Mouse (Mus musculus) cerebellum, adult 2 months (tissue): ENCODE measurements around the gene Mast1. TPM values are rescaled to one million over a fixed set of nuclear protein-coding genes. Genes with fewer than 3 reads are reported as not detected.
A peak's percentile ranks its signal among the peaks of the same experiment; 100 is the strongest.

Experiments
- DNase-seq, 2 experiments: peaks; one replicate each; pipeline ENCODE4 v3.0.0; 2021
- H3K27ac ChIP-seq: fragments of 200-500 bp; 2 replicates; pipeline ENCODE4 v1.5.1; 2012; ENCODE audit warnings: low read length, control low read depth, inconsistent platforms; ENCODE audit not compliant: insufficient read depth
- H3K27me3 ChIP-seq: fragments of 200-500 bp; 2 replicates; pipeline ENCODE4 v1.6.1; 2012; ENCODE audit warnings: inconsistent platforms, mild to moderate bottlenecking, low read length, moderate library complexity; ENCODE audit not compliant: control insufficient read depth, insufficient read depth
- H3K4me1 ChIP-seq: fragments of 200-500 bp; 2 replicates; pipeline ENCODE4 v1.6.1; 2011; ENCODE audit warnings: low read length; ENCODE audit not compliant: control insufficient read depth, insufficient read depth
- H3K4me3 ChIP-seq: fragments of 200-500 bp; replicated peaks from 2 replicates; pipeline ENCODE3; 2011; ENCODE audit warnings: mild to moderate bottlenecking, low read depth, low read length, control low read depth; ENCODE audit not compliant: insufficient read depth
- CTCF ChIP-seq: fragments of 200-500 bp; IDR thresholded peaks from 2 replicates; pipeline ENCODE4 v1.5.1; 2011; ENCODE audit warnings: low read depth, mild to moderate bottlenecking, control low read depth, low read length, moderate library complexity, borderline replicate concordance; ENCODE audit not compliant: insufficient read depth
- POLR2A ChIP-seq: fragments of 200-500 bp; IDR thresholded peaks from 2 replicates; pipeline ENCODE4 v1.6.1; 2011; ENCODE audit warnings: low read length, control low read depth, borderline replicate concordance; ENCODE audit not compliant: insufficient read depth
- WGBS: fragments of 180-500 bp; shearing (Covaris S2); methylation state at CpG from one replicate; pipeline ENCODE4 v1.1.7; 2018; 5-methylcytosine and 5-hydroxymethylcytosine counted together
- polyA plus RNA-seq: library from polyadenylated mRNA; depleted of rRNA; stranded (reverse); fragments of >200 nt; gene quantifications from 2 replicates; pipeline ENCODE4 v1.2.3, GENCODE M21; 2012

Gene Mast1
- polyA plus RNA-seq, 1 experiment, result 115 TPM

GRCm38 (mm10) chr8:84968650-84969049, 31.5 kb upstream of the Mast1 start:
- no peak for DNase-seq
- WGBS, result 42% methylated on average over 2 of the region's 2 CpGs
- peaks cover 5% of the 10 kb centered on the region; the same call in 1 of the 2 replicates for H3K4me1 ChIP-seq
- H3K27ac ChIP-seq, result no peak overlapping the region; the same call in 1 of the 2 replicates
- TF ChIP-seq CTCF (no peak), POLR2A (no peak)
- no peak overlapping the region for H3K4me3 ChIP-seq
- no peaks in the 10 kb centered on the region for H3K27me3 ChIP-seq

DNA sequence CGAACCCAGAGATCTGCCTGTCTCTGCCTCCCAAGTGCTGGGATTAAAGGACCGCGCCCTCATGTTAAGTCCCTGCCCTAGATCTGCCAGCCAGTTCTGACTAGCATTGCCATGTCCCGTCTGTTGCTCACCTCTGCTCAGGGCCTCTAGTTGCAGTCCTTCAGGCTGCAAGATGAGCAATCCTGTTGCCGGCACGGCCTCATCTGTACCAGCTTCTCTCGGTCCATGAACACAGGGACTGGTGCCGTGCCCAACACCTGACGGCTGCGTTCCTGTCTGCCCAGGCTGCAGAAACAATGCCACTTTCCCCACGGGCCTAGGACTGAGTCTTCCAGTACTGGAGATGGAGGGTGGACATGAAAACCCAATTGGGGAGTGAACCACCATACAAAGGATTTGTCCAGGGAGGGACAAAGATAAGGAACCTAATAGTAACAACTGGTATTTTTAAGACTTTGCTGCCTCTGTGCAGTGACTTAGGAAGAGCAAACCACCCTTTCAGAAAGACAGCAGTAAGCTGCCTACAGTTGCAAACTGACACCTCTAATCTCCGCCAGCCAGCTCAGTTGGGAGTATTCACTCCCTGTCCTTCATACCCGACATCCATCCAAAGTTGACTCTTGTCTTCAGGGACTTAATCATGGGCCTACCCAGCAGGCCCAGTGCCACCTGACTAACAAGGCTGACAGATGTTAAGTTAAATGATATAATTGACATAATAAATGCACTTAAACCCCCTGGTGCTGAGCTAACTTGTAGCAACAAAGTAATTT, 30.6 kb upstream of the Mast1 start:
- WGBS, result 90% methylated on average over 13 of the region's 13 CpGs
- H3K27me3 ChIP-seq, result no peaks in the 10 kb centered on the region
- no peak overlapping the region for H3K4me3 ChIP-seq
- TF ChIP-seq CTCF, result no peak
- no peak for TF ChIP-seq POLR2A
- no peak for DNase-seq
- H3K27ac ChIP-seq, result no peak overlapping the region
- H3K4me1 ChIP-seq, result peaks cover 5% of the 10 kb centered on the region; the same call in 1 of the 2 replicates

DNA sequence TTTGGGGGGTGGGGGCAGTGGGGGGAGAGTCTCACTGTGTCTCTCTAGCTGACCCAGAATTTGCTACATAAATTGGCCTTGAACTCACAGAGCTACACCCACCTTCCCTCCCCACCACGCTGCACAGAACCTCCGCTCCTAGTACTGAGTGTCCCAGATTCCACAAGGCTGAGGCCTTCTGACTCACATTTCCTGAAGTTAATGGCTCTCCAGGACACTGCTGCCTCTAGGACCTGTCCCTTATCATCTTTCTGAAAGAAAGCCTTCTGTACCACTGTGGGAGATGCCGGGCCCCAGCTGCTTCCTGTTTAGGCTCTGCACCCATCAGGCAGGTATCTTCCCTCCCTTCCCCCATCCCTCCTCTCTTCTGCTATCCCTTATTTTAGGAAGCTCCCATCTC, 29.4 kb upstream of the Mast1 start:
- H3K4me3 ChIP-seq, result no peak overlapping the region
- H3K27me3 ChIP-seq, result no peaks in the 10 kb centered on the region
- TF ChIP-seq POLR2A (no peak), CTCF (no peak)
- H3K27ac ChIP-seq, result no peak overlapping the region
- peaks cover 5% of the 10 kb centered on the region; the same call in 1 of the 2 replicates for H3K4me1 ChIP-seq
- WGBS, result 75% methylated on average over 3 of the region's 3 CpGs
- DNase-seq, result no peak

GRCm38 (mm10) chr8:84965731-84966291, 28.7 kb upstream of the Mast1 start:
- Histone ChIP-seq H3K4me3 (peak overlapping the region; percentile 73), H3K4me1 (peaks cover 5% of the 10 kb centered on the region; the same call in 1 of the 2 replicates), H3K27ac (peak overlapping the region; percentile 10; the same call in 1 of the 2 replicates), H3K27me3 (no peaks in the 10 kb centered on the region)
- TF ChIP-seq CTCF (0 out of 2 replicates have a peak, but pooled peaks have one; percentile 2), POLR2A (peak; percentile 71; the same call in 1 of the 2 replicates)
- WGBS, result under 1% methylated on average over 41 of the region's 41 CpGs
- peak; percentile 91 to 95 for DNase-seq

GRCm38 (mm10) chr8:84963952-84964351, 26.8 kb upstream of the Mast1 start:
- no peak for DNase-seq
- Histone ChIP-seq H3K4me3 (no peak overlapping the region), H3K4me1 (peaks cover 3% of the 10 kb centered on the region; the same call in 1 of the 2 replicates), H3K27ac (no peak overlapping the region), H3K27me3 (no peaks in the 10 kb centered on the region)
- TF ChIP-seq POLR2A (no peak), CTCF (no peak)
- 84% methylated on average over 4 of the region's 4 CpGs for WGBS

- DNase-seq, result no peak
- WGBS, result 81% methylated on average over 7 of the region's 7 CpGs
- Histone ChIP-seq H3K4me1 (no peaks in the 10 kb centered on the region; the same call in 1 of the 2 replicates), H3K27ac (no peak overlapping the region), H3K27me3 (no peaks in the 10 kb centered on the region), H3K4me3 (no peak overlapping the region)
- TF ChIP-seq CTCF, result no peak
- no peak for TF ChIP-seq POLR2A
Observed at GRCm38 (mm10) chr8:84959811-84960210, 22.7 kb upstream of the Mast1 start.

- peak; percentile 69 to 82 for DNase-seq
- peak; percentile 82 for TF ChIP-seq CTCF
- no peak for TF ChIP-seq POLR2A
- H3K4me1 ChIP-seq, result no peaks in the 10 kb centered on the region
- no peak overlapping the region for H3K4me3 ChIP-seq
- 33% methylated on average over 2 of the region's 2 CpGs for WGBS
- no peak overlapping the region for H3K27ac ChIP-seq
- no peaks in the 10 kb centered on the region for H3K27me3 ChIP-seq
Observed at GRCm38 (mm10) chr8:84956768-84957167, 19.6 kb upstream of the Mast1 start.

DNA sequence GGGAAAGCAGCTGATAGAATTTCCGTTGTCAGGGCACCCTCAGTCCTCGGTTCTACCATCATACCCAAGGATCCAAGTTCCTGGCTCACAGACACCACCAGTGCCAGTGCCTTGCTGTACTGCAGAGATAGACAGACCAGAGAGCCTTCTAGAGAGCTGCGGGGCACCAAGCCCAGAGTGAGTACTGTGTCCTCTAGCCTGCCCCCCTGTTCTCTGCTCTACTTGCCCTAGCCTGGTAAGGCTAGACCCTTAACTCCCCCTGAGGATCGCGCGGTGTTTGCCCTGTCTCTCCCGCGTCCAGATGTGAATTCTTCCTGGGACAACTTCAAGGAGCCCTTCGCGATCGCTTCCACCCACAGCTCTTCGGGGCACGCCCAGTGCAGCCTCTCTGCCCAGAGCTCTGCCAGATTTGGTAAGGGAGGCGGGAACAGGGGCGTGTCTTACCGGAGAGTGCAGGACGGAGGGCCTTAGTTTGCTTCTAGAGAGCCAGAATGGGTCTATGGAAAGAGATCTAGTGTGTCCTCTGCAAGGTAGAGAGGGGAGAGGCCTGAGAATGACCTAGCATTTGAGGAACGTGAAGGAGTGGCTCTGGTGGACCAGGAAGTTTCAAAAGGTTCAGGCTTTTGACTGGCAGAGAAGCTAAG, 15.6 kb upstream of the Mast1 start:
- Histone ChIP-seq H3K27ac (no peak overlapping the region), H3K4me1 (no peaks in the 10 kb centered on the region), H3K27me3 (no peaks in the 10 kb centered on the region), H3K4me3 (no peak overlapping the region)
- 10% methylated on average over 18 of the region's 18 CpGs for WGBS
- no peak for TF ChIP-seq POLR2A
- TF ChIP-seq CTCF, result no peak
- no peak for DNase-seq
